Mouse (Mus musculus) CH12.LX (cell line): Measurements from ENCODE around the gene Hip1.
A peak's percentile ranks its signal among the peaks of the same experiment; 100 is the strongest.

Experiments
- BHLHE40 ChIP-seq: IDR thresholded peaks from 2 replicates; pipeline ENCODE4 v1.6.1; 2011; ENCODE audit warnings: mild to moderate bottlenecking, low read depth, low read length, improper control_type of control experiment
- CHD1 ChIP-seq: IDR thresholded peaks from 2 replicates; pipeline ENCODE4 v1.6.1; 2012; ENCODE audit warnings: low read depth, low read length, improper control_type of control experiment, inconsistent platforms
- CHD2 ChIP-seq: IDR thresholded peaks from 2 replicates; pipeline ENCODE4 v1.6.1; 2011; ENCODE audit warnings: low read length, improper control_type of control experiment
- CTCF ChIP-seq, 2 experiments: IDR thresholded peaks in 1 of 2; conservative IDR thresholded peaks in 1 of 2; 2 replicates each; pipeline ENCODE4 v1.5.1; 2011 to 2012; ENCODE audit warnings: low read depth in 2 of 2, low read length in 2 of 2, improper control_type of control experiment in 1 of 2, inconsistent platforms in 1 of 2, mild to moderate bottlenecking in 1 of 2, moderate library complexity in 1 of 2
- EP300 ChIP-seq: IDR thresholded peaks from 2 replicates; pipeline ENCODE4 v1.6.1; 2011; ENCODE audit warnings: low read length, improper control_type of control experiment
- ETS1 ChIP-seq: conservative IDR thresholded peaks from 2 replicates; pipeline ENCODE4 v1.6.1; 2012; ENCODE audit warnings: low read depth, mild to moderate bottlenecking, inconsistent platforms, low read length, improper control_type of control experiment, moderate library complexity
- JUND ChIP-seq: conservative IDR thresholded peaks from 2 replicates; pipeline ENCODE4 v1.6.1; 2011; ENCODE audit warnings: low read depth, low read length, improper control_type of control experiment
- KAT2A ChIP-seq: IDR thresholded peaks from 2 replicates; pipeline ENCODE4 v1.6.1; 2012; ENCODE audit warnings: low read length, improper control_type of control experiment, inconsistent platforms; ENCODE audit not compliant: insufficient replicate concordance
- NRF1 ChIP-seq: IDR thresholded peaks from 2 replicates; pipeline ENCODE4 v1.6.1; 2014; ENCODE audit warnings: low read depth, mild to moderate bottlenecking, inconsistent platforms, low read length, improper control_type of control experiment, moderate library complexity
- POLR2A ChIP-seq: IDR thresholded peaks from 2 replicates; pipeline ENCODE4 v1.6.1; 2011; ENCODE audit warnings: low read depth, mild to moderate bottlenecking, improper control_type of control experiment, low read length

DNA sequence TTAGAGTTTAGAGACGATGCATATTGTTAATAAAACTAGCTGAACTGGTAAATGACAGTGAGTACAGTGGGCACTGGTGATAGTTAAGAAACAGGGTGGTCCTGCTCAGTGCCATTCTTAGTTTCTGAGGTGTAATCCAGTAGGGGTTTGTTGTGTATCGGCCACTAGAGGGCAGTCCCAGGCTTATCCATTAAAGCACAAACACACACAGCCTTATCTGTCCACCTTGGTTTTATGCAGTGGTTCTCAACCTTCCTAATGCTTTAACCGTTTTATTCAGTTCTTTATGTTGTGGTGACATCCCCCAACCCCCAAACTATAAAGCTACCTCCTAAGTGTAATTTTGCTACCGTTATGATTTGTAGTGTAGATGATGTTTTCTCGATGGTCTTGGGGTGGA is 149.1 kb downstream of the Hip1 start:
- TF ChIP-seq CTCF (conservative IDR thresholded peaks at IDR 0.05 in 1 of 2, IDR thresholded peaks at IDR 0.05 in 1 of 2; ENCODE audit: low read depth in 2 of 2, low read length in 2 of 2) (peak; percentile 80 to 84), BHLHE40 (no peak), ETS1 (no peak), CHD2 (no peak), NRF1 (no peak), POLR2A (no peak), JUND (0 out of 2 replicates have a peak, but pooled peaks have one; percentile 15), EP300 (no peak), KAT2A (no peak), CHD1 (no peak)
